Mouse (Mus musculus) midbrain, embryonic 16.5 days (tissue): ENCODE results near the gene Lifr. TPM values are rescaled to one million over a fixed set of nuclear protein-coding genes. Genes with fewer than 3 reads are reported as not detected.

Experiments
- ATAC-seq: fragments of 200-750 bp; cut with Nextera tagmentation; 2 replicates; pipeline ENCODE4 v1.8.0; 2017; ENCODE audit warnings: moderate TSS enrichment
- H3K27ac ChIP-seq: fragments of 300-500 bp; sonication (generic); 2 replicates; pipeline ENCODE4 v1.5.1; 2014; ENCODE audit warnings: mild to moderate bottlenecking, low read length, mixed read lengths
- H3K27me3 ChIP-seq: fragments of 300-500 bp; sonication (generic); 2 replicates; pipeline ENCODE4 v1.6.1; 2014; ENCODE audit warnings: low read depth, low read length, mixed read lengths; ENCODE audit not compliant: control insufficient read depth, insufficient read depth
- H3K36me3 ChIP-seq: fragments of 300-500 bp; sonication (generic); 2 replicates; pipeline ENCODE4 v1.6.1; 2014; ENCODE audit warnings: mild to moderate bottlenecking, low read length, moderate library complexity, mixed read lengths; ENCODE audit not compliant: control insufficient read depth, insufficient read depth
- H3K4me1 ChIP-seq: fragments of 300-500 bp; sonication (generic); 2 replicates; pipeline ENCODE4 v1.6.1; 2014; ENCODE audit warnings: mild to moderate bottlenecking, low read length, mixed read lengths; ENCODE audit not compliant: control insufficient read depth, insufficient read depth
- H3K4me2 ChIP-seq: fragments of 300-500 bp; sonication (generic); 2 replicates; pipeline ENCODE4 v1.6.1; 2014; ENCODE audit warnings: mild to moderate bottlenecking, low read length, mixed read lengths
- H3K4me3 ChIP-seq: fragments of 300-500 bp; sonication (generic); 2 replicates; pipeline ENCODE4 v1.5.1; 2014; ENCODE audit warnings: low read depth, mild to moderate bottlenecking, low read length, moderate library complexity, mixed read lengths
- H3K9ac ChIP-seq: fragments of 300-500 bp; sonication (generic); 2 replicates; pipeline ENCODE4 v1.6.1; 2014; ENCODE audit warnings: low read depth, low read length, mixed read lengths
- H3K9me3 ChIP-seq: fragments of 300-500 bp; sonication (generic); replicated peaks from 2 replicates; pipeline ENCODE4 v1.6.1; 2014; ENCODE audit warnings: mild to moderate bottlenecking, low read length, mixed read lengths; ENCODE audit not compliant: control insufficient read depth, poor library complexity, severe bottlenecking
- WGBS: fragments of 180-500 bp; shearing (Covaris S2); extraction: QIAGEN DNeasy Blood & Tissue Kit; methylation state at CpG from one replicate; pipeline ENCODE4 v1.1.7; 2014; 5-methylcytosine and 5-hydroxymethylcytosine counted together
- polyA plus RNA-seq: library from polyadenylated mRNA; unstranded; fragments of >200 nt; fragmentation: Nextera tagmentation; extraction: Ambion mirVana; gene quantifications from 2 replicates; pipeline ENCODE4 v1.2.1, GENCODE M21; 2015

Gene Lifr
- polyA plus RNA-seq, 1 experiment from 2014 or later = 9.5 TPM

- no peak for ATAC-seq
- Histone ChIP-seq H3K4me2 (no peak overlapping the region), H3K9me3 (no peaks in the 10 kb centered on the region), H3K36me3 (no peaks in the 10 kb centered on the region), H3K27ac (no peak overlapping the region), H3K4me1 (peaks cover 2% of the 10 kb centered on the region; the same call in 1 of the 2 replicates), H3K27me3 (no peaks in the 10 kb centered on the region), H3K4me3 (no peak overlapping the region), H3K9ac (no peak overlapping the region)
- WGBS = 83% methylated on average over 15 of the region's 15 CpGs
Observed at GRCm38 (mm10) chr15:7154010-7154736, 63.8 kb downstream of the Lifr start.

DNA sequence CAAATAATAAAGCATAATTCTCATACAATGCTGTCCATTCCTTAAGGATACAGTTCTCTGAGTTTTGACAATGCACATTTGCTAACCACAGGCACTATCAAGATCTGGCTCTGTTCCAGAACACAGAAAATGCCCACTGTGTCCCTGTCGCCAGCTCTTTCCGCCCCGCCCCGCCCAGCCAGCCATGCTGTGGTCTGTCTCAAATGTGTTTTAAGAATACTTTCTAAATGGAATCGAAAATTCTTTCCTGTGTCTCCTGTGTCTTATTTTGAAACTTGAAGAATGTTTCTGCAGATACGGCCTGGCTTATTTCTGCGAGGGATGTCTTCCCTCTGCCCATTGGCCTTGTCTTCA is 64.3 kb downstream of the Lifr start:
- peaks cover 2% of the 10 kb centered on the region; the same call in 1 of the 2 replicates for H3K4me1 ChIP-seq
- no peaks in the 10 kb centered on the region for H3K27me3 ChIP-seq
- WGBS = 65% methylated on average over 7 of the region's 7 CpGs
- no peaks in the 10 kb centered on the region for H3K9me3 ChIP-seq
- H3K4me3 ChIP-seq = no peak overlapping the region
- no peak overlapping the region for H3K9ac ChIP-seq
- no peak overlapping the region for H3K4me2 ChIP-seq
- no peaks in the 10 kb centered on the region for H3K36me3 ChIP-seq
- ATAC-seq = no peak
- no peak overlapping the region for H3K27ac ChIP-seq

GRCm38 (mm10) chr15:7157658-7158057 is 67.2 kb downstream of the Lifr start:
- Histone ChIP-seq H3K4me1 (peaks cover 2% of the 10 kb centered on the region; the same call in 1 of the 2 replicates), H3K4me3 (no peak overlapping the region), H3K9ac (no peak overlapping the region), H3K36me3 (no peaks in the 10 kb centered on the region), H3K9me3 (no peaks in the 10 kb centered on the region), H3K4me2 (no peak overlapping the region), H3K27ac (no peak overlapping the region), H3K27me3 (no peaks in the 10 kb centered on the region)
- ATAC-seq = no peak
- WGBS = 96% methylated on average over 6 of the region's 6 CpGs

GRCm38 (mm10) chr15:7159869-7160268 is 69.5 kb downstream of the Lifr start:
- H3K4me2 ChIP-seq = no peak overlapping the region
- ATAC-seq = no peak
- H3K36me3 ChIP-seq = no peaks in the 10 kb centered on the region
- no peaks in the 10 kb centered on the region for H3K27me3 ChIP-seq
- no peaks in the 10 kb centered on the region for H3K4me1 ChIP-seq
- H3K4me3 ChIP-seq = no peak overlapping the region
- H3K27ac ChIP-seq = no peak overlapping the region
- WGBS = 93% methylated on average over 9 of the region's 9 CpGs
- no peak overlapping the region for H3K9ac ChIP-seq
- no peaks in the 10 kb centered on the region for H3K9me3 ChIP-seq

- Histone ChIP-seq H3K4me2 (no peak overlapping the region), H3K4me3 (no peak overlapping the region), H3K9me3 (no peaks in the 10 kb centered on the region), H3K27ac (no peak overlapping the region), H3K9ac (no peak overlapping the region), H3K27me3 (no peaks in the 10 kb centered on the region), H3K4me1 (no peaks in the 10 kb centered on the region), H3K36me3 (no peaks in the 10 kb centered on the region)
- ATAC-seq = no peak
- 87% methylated on average over 8 of the region's 8 CpGs for WGBS
Observed at GRCm38 (mm10) chr15:7160321-7160720, 69.9 kb downstream of the Lifr start.

- ATAC-seq = no peak
- H3K9me3 ChIP-seq = no peaks in the 10 kb centered on the region
- H3K4me1 ChIP-seq = no peaks in the 10 kb centered on the region
- no peak overlapping the region for H3K9ac ChIP-seq
- H3K27ac ChIP-seq = no peak overlapping the region
- WGBS = 74% methylated on average over 6 of the region's 6 CpGs
- no peaks in the 10 kb centered on the region for H3K27me3 ChIP-seq
- no peak overlapping the region for H3K4me3 ChIP-seq
- H3K36me3 ChIP-seq = no peaks in the 10 kb centered on the region
- H3K4me2 ChIP-seq = no peak overlapping the region
Observed at GRCm38 (mm10) chr15:7163851-7164250, 73.4 kb downstream of the Lifr start.

- H3K4me2 ChIP-seq = no peak overlapping the region
- no peaks in the 10 kb centered on the region for H3K27me3 ChIP-seq
- no peaks in the 10 kb centered on the region for H3K9me3 ChIP-seq
- H3K36me3 ChIP-seq = no peaks in the 10 kb centered on the region
- no peak for ATAC-seq
- WGBS = 97% methylated on average over 9 of the region's 9 CpGs
- no peaks in the 10 kb centered on the region for H3K4me1 ChIP-seq
- no peak overlapping the region for H3K9ac ChIP-seq
- no peak overlapping the region for H3K27ac ChIP-seq
- H3K4me3 ChIP-seq = no peak overlapping the region
Observed at GRCm38 (mm10) chr15:7166735-7167134, 76.3 kb downstream of the Lifr start.

- no peak overlapping the region for H3K9ac ChIP-seq
- no peak overlapping the region for H3K4me2 ChIP-seq
- 94% methylated on average over 10 of the region's 10 CpGs for WGBS
Observed at GRCm38 (mm10) chr15:7167238-7167905, 77.0 kb downstream of the Lifr start.

DNA sequence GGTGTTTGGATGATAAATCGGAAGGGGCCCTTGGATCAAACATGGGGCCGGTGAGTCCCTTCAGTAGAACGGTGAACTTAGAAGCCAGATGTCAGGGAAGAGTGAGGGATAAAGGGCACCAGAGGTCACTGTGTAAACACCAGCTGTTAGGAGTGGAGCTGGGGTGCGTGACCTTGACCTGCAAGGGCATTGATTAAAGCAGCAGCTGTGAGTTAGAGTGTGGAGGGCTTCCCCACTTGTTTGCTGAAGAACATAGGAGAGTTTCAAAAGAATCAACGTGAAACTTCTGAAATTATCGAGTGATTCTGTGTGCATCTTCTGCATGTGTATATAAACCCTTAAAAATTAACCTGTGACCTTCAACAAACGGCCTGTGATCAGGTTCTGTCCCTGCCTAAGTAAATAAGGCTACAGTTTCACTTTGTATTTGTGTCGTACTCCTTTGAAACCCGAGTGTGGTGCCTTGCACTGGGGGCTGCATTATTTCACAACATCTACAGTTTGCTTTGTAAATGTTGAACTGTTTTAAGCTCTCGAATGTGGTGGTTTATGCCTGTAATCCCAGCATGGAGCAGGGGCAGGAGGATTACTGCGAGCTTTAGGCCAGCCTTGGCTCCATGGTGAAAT is 77.6 kb downstream of the Lifr start:
- no peak for ATAC-seq
- H3K36me3 ChIP-seq = no peaks in the 10 kb centered on the region
- H3K4me2 ChIP-seq = no peak overlapping the region
- H3K27ac ChIP-seq = no peak overlapping the region
- H3K4me1 ChIP-seq = no peaks in the 10 kb centered on the region
- H3K9me3 ChIP-seq = no peaks in the 10 kb centered on the region
- no peak overlapping the region for H3K9ac ChIP-seq
- H3K4me3 ChIP-seq = no peak overlapping the region
- H3K27me3 ChIP-seq = no peaks in the 10 kb centered on the region
- 71% methylated on average over 11 of the region's 11 CpGs for WGBS

More at GRCm38 (mm10) chr15:7167238-7167905, 77.0 kb downstream of the Lifr start:
- H3K36me3 ChIP-seq = no peaks in the 10 kb centered on the region
- H3K27ac ChIP-seq = no peak overlapping the region
- H3K4me1 ChIP-seq = no peaks in the 10 kb centered on the region
- H3K27me3 ChIP-seq = no peaks in the 10 kb centered on the region
- ATAC-seq = no peak
- H3K9me3 ChIP-seq = no peaks in the 10 kb centered on the region
- no peak overlapping the region for H3K4me3 ChIP-seq
